Mouse (Mus musculus): ENCODE measurements at regions not wholly inside any gene's neighbourhood (a gene's known extent, or its start where the extent isn't known, plus 50 kb on each side); places are given as distances from the start of the nearest gene placed in this dataset.
A peak's percentile ranks its signal among the peaks of the same experiment; 100 is the strongest.

DNA sequence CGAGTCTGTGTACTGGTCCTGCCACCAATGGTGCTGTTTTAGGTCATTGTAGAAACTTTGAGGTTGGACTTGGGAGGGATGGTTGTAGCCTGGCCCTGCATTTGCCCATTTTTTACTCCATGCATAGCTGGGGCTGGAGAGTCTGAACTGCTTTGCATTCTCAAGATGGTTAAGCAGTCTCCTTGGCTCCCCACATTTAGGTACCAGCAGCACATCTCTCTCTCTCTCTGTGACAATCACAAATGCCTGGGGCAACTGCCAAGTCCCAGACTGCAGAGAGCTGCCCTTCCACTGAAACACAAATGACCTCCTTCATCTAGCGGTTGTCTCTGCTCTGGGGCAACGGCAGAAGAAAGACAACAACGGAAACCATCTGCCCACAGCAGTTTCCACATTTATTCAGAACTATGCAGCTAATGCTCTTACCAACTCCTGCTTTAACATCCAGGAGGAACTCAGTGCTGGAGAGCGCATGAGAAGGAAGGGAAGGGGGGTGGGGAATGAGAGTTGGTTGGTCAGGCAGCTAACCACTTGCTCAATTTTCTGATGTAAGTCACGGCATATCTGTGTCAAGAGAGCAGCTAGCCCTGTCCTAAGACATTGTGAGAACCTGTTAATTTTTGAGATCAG is 269.9 kb downstream of the Rnf144a start:
- intact Hi-C loops (cut with DNase I) = no loop called here
- no peak for DNase-seq (ENCODE audit: low spot score)

DNA sequence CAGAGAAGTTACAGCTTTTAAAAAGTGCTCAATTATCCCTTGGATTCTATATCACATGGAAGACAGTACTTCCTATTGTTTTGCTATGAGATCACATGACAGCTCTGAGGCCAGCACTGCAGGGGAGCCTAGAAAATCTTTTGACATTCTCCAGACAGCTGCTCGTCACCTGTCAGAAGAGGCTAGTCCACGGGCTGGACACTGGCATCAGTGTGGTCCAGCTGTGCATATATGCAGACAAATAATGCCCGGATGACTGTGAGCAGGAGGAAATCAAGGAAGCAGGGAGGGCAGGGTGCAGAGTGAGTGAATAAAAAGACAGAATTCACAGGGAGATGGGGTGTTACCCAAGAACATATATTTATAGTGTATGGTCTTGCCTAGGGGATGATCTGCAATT is 270.4 kb downstream of the Rnf144a start:
- intact Hi-C loops (cut with DNase I) = no loop called here
- no peak for DNase-seq (ENCODE audit: low spot score)

DNA sequence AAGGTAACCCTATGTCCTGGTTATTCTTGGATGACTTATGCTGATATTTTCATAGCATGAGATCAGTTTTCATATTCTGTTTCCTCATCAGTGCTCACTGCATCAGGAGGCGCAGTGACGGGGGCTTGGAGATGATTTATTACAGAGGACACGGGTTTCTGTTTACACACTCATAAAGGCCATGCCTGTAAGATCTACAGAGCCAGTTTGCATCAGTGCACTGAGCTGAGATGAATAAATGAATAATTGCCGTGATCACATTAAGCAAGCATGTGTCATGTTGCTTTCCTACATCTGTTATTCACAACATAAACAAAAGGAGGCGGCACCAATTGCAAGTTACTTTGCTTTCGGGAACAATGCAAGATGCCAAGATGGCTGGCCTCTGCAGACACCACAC is 271.6 kb downstream of the Rnf144a start:
- intact Hi-C loops (cut with DNase I) = no loop called here
- no peak for DNase-seq (ENCODE audit: low spot score)

DNA sequence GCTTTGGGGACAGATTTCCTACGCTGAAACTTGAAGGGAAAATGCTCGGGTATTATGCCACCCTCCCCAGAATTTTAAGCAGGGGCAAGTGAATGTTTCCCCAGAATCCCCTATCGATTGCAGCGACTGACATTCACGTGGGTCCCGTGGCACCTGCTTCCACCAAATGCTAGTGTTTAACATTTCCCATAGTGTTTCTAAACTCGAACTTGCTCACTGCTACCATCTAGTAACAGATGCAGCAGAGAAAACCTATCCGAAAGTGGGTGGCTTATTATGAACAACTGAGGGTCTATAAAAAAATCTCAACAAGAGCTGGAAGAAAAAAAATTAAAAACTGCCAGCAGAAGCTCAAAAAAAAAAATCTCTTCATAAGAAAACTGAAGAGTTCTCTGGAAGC is 284.2 kb downstream of the Rnf144a start:
- intact Hi-C loops (cut with DNase I) = no loop called here

DNA sequence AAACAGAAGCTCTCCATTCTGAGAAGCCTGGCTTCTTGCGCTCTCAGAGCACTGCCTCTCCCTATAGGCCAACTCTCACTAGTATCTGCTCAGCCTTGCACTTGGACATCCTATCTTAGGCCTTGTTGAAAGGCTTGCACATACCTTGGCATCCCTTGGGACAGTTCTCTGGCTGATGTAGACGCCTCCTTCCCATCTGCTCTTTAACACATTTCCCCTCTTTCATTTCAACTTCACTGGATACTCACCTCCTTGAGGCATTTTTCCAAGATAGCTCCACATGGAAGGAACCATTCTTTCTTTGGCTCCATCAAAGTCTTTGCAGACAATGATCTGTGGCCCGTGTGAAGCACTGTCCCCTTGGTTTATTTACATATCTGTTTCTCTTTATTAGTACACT is 285.0 kb downstream of the Rnf144a start:
- DNase-seq (ENCODE audit: low spot score) = no peak
- intact Hi-C loops (cut with DNase I) = no loop called here

More for the DNA sequence above, 284.2 kb downstream of the Rnf144a start:
- no peak for DNase-seq (ENCODE audit: low spot score)

DNA sequence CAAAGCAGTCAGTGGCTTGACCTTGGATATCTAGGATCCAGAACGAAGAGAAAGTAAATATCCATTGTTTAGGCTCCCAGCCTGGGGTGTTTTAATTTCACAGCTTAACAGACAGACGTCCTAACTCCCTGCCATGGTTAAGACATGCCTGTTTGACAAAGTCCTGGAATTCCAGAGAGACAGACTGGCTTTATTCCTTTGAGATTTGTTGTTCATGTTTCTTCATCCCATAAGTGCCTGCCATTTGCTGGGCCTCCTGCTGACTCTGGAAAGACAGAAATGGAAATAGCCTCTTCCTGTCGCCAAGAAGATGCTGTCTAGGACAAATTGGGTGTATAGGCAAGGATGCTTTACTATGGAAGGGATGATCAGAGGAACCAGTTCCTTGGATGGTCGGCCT is 285.5 kb downstream of the Rnf144a start:
- intact Hi-C loops (cut with DNase I) = no loop called here
- no peak for DNase-seq (ENCODE audit: low spot score)

DNA sequence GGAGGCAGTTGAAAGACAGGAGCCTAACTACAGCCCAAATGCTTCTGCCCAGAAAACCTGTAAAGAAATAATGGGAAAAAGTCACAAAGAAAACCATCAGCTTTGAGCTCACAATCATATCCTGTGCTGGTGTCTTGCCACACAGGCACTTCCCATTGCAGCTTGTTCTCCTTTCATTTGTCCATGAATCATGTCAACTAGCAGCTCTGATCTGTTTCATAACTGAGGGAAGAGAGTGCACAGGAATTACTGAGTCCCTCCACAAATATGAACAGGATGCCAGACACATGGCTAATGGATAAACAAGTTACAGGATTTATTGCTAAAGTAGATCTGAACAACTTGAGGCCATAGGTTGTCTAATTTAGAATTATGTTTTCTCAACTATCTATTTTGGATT is 286.2 kb downstream of the Rnf144a start:
- no peak for DNase-seq (ENCODE audit: low spot score)
- intact Hi-C loops (cut with DNase I) = no loop called here

DNA sequence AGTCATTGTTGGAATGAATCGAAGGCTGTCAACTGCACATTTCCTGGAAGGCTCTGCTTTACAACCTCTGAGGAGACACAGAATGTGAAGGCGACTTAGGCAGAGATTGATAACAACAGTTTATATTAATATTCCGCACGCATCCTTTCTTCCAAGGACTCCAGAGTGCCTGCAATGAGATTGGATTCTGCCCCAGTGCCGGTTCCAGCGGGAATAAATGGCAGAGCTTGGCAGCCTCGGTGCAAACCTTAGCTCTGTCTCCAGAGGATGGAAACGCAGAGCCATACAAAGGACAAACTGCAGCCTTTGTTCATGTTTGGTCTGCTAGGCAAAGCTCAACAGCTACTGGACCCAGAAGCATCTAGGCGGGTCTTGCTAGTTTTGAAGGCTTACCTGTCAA is 288.8 kb downstream of the Rnf144a start:
- intact Hi-C loops (cut with DNase I) = no loop called here
- DNase-seq (ENCODE audit: low spot score) = no peak

DNA sequence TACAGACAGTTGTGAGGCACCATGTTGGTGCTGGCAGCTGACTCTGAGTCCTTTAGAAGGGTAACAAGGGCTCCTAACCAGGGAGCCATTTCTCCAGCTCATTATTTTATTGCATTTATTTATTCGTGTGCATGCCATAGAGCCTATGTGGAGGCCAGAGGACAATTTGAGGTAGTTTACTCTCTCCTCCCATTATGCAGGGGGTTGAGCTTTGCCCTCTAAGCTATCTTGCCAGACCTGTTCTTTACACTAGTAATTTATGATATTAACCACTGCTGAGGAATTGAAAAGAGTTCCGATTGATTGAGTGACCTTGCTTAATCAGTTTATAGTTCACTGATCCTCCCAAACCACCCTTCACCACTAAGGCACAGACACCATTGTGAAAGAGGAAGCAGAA is 290.8 kb downstream of the Rnf144a start:
- intact Hi-C loops (cut with DNase I) = no loop called here
- no peak for DNase-seq (ENCODE audit: low spot score)

DNA sequence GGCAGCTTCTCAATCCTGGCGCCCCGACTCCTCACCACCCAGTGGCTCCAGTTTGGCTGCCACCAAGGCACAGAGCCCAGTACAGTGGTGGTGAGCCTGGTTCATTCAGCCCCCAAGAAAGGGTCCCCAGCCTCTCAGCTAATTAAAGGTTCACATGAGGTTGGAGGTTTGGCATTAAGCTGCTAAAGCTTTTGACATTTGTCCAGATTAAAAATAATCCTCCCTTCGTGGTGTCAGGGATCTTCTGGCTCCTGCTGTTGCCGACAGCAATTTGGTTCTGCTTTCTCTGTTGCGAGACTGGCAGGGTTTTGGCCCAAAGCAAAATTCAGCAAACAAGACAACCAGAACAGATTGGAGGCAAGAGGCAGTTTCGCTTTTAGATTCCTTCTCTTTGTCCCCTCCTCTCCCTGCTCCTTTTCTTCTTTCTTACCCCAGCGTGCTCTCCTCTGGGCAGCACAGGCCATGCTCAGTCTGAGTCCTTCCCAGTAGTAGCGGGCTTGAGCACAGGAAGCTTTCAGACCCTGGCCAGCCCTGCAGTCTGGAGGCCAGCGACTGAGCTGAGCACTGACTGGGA is 299.6 kb downstream of the Rnf144a start:
- intact Hi-C loops (cut with DNase I) = no loop called here
- DNase-seq (ENCODE audit: low spot score) = peak; percentile 8

DNA sequence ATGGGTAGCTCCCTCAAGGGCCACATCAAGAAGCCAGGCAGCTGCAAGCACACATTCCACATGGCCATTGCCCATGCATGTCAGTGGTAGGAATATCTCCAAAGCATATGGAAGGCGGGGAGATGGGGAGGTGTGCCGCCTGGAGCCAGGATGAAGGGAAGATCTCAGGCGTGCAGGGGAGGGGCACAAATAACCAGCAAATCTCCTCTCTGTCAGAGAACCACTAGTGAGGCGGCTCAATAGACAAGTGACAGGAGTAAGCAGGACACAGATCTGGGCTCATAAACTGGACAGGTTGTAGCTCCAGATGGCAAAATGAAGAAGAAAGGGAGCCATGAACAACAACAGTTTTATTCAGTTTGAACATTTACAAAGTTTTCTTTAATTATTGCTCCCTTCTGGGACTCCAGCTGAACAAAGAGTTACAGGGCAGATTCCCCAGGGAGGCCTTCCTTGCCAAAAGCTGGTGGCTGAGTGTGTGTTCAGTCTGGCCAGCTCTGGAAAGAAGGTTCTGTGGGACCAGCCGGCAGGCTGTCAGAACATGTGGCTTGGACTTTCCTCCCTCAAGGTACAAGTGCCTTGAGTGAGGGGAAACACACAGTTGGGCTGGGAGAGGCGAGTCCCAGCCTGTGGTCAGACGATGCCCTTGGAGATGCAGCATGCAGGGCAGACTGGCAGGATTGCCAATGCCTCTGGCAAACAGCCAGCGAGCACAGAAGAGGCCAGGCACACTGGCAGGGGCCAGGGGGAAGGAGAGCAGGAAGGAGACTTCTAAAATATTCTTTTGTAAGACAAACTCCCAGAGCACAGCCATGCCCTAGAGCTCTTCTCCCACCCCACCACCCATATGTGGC is 302.7 kb downstream of the Rnf144a start:
- DNase-seq (ENCODE audit: low spot score) = peak; percentile 11
- intact Hi-C loops (cut with DNase I) = no loop called here

DNA sequence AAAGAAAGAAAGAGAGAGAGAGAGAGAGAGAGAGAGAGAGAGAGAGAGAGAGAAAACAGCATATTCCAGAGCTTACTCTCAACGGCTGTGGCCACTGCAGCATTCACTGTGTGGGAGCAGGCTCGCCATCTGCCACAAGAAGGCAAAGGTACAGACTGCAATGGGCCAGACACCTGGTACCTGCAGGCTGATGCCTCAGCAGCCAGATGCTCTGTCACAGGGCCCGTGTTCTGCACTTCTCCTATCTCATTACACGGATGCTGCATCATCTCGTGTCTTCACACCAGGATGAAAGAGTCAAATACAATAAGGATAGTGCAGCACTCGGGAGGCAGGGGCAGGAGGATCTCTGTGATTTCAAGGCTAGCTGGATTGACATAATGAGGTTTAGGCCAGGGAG is 305.2 kb downstream of the Rnf144a start:
- no peak for DNase-seq (ENCODE audit: low spot score)
- intact Hi-C loops (cut with DNase I) = no loop called here

DNA sequence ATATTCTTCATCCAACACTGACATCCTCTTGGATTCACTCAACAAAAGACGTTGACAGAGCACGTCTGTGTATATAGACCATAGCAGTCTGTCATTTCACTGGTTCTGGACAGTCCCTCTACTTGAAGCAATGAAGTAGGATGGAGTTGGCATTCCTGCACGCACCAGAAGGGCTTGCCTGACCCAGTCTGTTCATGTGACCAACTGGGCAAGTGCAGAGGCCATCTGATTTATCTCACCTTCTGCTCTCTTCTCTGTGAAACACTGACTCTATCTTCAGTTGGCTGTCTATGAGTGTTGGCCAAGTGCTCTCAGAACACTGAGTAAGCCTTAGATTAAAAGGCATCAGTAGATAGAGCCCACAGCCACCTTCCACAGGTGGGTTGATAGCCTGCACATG is 310.7 kb downstream of the Rnf144a start:
- no peak for DNase-seq (ENCODE audit: low spot score)
- intact Hi-C loops (cut with DNase I) = no loop called here

DNA sequence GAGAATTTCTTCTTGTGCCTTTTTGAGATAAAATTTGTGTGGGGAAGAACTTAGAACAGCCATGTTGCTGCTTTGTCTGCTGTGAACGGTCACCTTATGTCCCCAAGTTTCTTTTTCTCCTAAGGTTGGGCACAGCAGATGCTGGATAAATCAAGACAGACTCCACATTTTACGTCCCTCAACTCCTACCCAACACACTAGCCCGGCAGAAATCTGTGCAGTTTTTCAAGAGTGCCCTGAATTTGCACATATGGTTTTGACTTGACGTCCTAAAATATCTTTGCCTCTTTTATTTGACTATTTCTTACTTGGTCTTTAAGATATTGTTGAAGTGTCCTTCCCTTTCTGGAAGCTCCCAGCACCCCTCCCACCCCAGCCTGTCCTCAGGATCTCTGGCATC is 312.7 kb downstream of the Rnf144a start:
- DNase-seq (ENCODE audit: low spot score) = no peak
- intact Hi-C loops (cut with DNase I) = no loop called here

DNA sequence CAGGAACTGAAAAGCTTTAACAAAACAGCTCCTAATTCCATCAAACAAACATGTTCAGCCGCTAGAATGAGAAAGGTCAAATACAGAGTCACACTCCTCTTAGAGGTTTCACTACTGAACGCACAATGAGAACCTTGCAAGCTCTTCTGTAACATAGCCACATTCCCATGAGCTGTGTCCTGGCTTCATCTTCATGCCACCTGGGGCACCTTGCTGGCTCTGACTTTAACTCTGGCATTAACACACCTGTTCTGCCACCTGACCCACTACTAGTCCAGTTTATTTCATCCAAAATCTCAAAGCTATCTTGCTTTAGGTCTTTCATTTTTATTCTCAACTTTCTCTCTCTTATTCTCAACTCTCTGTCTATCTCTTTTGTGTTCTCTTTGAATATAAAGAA is 314.9 kb downstream of the Rnf144a start:
- DNase-seq (ENCODE audit: low spot score) = no peak
- intact Hi-C loops (cut with DNase I) = no loop called here

DNA sequence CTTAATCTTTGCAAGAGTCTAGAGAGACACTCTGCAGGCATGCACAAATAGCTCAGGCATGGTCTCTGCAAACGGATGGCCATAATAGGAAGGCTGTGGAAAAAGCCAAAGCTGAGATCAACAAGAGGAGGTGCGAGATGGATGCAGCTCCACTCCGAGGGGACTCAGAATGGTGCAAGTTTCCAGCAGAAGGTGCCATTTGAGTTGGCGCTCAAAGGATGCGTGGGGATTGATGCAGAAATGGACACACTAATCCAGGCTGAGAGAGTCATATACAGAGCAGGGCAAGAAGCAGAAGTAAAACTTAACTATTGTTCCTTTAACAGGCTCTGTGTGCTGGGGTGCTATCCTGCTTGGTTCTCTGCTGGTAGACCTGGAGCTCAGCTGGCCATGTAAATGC is 315.9 kb downstream of the Rnf144a start:
- intact Hi-C loops (cut with DNase I) = no loop called here
- no peak for DNase-seq (ENCODE audit: low spot score)

DNA sequence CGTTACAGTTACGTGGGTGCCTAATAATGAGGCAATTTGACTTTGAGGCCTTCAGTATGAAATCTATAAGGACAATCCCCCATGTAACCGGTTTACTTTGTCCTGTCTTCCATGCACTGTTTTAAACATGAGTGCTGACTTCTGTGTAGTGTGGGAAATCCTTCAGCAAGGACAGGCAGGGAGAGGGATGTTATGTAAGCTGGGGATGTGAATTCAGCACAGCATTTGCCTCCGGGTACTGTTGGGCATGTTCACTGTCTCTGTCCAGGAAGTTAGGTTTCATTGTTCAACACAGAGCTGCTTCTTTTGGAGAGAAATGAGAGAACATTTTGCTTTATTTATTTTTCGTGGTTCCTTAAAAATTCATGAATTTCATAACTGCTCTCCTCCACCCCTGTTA is 322.7 kb downstream of the Rnf144a start:
- DNase-seq (ENCODE audit: low spot score) = no peak
- intact Hi-C loops (cut with DNase I) = no loop called here

DNA sequence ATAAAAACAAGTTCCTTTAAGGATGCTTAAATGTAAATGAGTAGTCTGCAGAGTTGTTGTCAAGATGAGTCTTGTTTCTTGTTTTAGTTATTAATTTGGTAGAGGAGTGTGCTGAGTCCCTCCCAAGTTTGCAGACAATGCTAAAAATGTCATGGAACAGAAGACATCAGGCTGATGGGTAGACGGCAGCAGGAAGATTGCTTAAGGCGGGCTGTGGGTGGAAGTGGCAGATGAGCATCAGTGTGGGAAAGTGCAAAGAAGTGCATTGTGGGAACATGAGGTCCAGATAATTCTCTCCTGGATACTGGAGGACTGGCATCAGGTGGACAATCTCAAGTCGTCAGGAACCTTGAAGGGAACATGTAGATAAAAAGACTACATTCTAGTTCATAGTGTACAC is 323.2 kb downstream of the Rnf144a start:
- intact Hi-C loops (cut with DNase I) = no loop called here
- no peak for DNase-seq (ENCODE audit: low spot score)

DNA sequence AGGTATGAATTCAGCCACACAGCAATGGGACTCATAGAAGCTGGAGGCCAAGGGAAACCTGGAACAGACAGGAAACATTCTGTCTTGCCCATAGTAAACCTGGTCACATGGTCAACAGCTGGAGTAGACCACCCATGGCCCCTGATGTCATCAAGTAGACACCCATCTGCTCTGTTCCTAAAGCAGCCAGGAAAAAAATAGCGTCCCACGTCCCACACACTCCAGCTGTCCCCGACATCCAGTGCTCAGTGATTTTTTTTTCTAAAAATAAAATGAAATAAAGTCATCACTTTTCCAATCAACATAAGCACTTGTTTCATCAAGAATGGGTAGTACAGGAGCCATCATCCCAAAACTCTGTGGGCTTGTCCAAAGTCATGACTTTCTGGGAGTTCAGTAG is 326.7 kb downstream of the Rnf144a start:
- no peak for DNase-seq (ENCODE audit: low spot score)
- intact Hi-C loops (cut with DNase I) = no loop called here

DNA sequence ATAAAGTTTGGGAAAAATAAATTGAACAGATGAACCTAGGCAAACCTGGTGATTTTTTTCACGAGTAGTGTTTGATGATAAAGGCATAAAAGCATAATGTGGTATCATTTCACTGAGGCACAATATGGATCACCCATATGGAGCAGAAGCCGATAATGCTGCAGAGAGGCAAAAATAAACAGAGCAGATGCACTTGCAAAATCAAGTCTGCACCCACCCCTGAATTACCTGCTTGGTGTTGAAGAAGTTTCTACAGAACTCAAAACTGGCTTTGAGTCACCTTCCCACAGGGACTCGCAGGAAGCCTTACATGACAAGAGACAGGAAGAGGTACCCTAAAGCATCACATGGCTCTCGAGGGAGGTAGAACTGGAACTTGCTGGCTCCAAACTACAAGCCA is 328.1 kb downstream of the Rnf144a start:
- DNase-seq (ENCODE audit: low spot score) = no peak
- intact Hi-C loops (cut with DNase I) = no loop called here

DNA sequence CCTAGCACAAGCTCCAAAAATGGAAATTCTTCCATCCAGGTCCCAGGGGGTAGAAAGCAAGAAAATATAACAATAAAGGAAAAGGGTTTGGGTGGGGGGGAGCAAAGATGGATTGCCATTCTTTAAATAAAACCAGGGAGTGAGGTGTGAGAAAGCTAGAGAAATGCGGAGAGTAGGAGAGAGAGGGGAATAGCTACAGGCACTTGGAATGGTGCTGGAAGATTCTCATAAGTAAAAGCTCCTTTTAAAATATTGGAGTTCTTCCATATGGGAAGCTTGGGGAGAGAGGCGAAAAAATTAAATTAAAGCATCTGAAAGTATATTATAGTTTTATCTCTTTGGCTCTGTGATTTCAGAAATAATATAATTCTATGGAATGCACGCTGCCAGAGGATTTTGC is 328.6 kb downstream of the Rnf144a start:
- intact Hi-C loops (cut with DNase I) = no loop called here

More for the DNA sequence above, 328.6 kb downstream of the Rnf144a start:
- DNase-seq (ENCODE audit: low spot score) = no peak
